Mouse (Mus musculus): ENCODE data around the gene P2ry6. TPM values are rescaled to one million over a fixed set of nuclear protein-coding genes. Genes with fewer than 3 reads are reported as not detected.

The P2ry6 gene
- polyA plus RNA-seq, 1 experiment from 2014 or later = 2.0 TPM

- H3K4me1 ChIP-seq = peaks cover 68% of the 10 kb centered on the region
- peaks cover 32% of the 10 kb centered on the region for H3K36me3 ChIP-seq (replicated peaks)
- H3K27me3 ChIP-seq (ENCODE audit: poor library complexity, severe bottlenecking) = peaks cover 34% of the 10 kb centered on the region
- no peak for DNase-seq (ENCODE audit: extremely low spot score, low spot score)
- no peaks in the 10 kb centered on the region for H3K9me3 ChIP-seq
- peak overlapping the region; percentile 98 for H3K27ac ChIP-seq
- under 1% methylated on average over 73 of the region's 73 CpGs for WGBS
- peak overlapping the region; percentile 84 for H3K4me3 ChIP-seq
Measured at GRCm38 (mm10) chr7:100931316-100931925, 43.0 kb downstream of the P2ry6 start.

- Histone ChIP-seq H3K27me3 (ENCODE audit: poor library complexity, severe bottlenecking) (peaks cover 34% of the 10 kb centered on the region), H3K4me1 (peaks cover 74% of the 10 kb centered on the region), H3K9me3 (no peaks in the 10 kb centered on the region), H3K27ac (peak overlapping the region; percentile 98), H3K36me3 (replicated peaks) (peaks cover 39% of the 10 kb centered on the region), H3K4me3 (peak overlapping the region; percentile 84)
- peak; percentile 77 for DNase-seq (ENCODE audit: extremely low spot score, low spot score)
- WGBS = 2% methylated on average over 53 of the region's 53 CpGs
Measured at GRCm38 (mm10) chr7:100930619-100931315, 43.7 kb downstream of the P2ry6 start.

DNA sequence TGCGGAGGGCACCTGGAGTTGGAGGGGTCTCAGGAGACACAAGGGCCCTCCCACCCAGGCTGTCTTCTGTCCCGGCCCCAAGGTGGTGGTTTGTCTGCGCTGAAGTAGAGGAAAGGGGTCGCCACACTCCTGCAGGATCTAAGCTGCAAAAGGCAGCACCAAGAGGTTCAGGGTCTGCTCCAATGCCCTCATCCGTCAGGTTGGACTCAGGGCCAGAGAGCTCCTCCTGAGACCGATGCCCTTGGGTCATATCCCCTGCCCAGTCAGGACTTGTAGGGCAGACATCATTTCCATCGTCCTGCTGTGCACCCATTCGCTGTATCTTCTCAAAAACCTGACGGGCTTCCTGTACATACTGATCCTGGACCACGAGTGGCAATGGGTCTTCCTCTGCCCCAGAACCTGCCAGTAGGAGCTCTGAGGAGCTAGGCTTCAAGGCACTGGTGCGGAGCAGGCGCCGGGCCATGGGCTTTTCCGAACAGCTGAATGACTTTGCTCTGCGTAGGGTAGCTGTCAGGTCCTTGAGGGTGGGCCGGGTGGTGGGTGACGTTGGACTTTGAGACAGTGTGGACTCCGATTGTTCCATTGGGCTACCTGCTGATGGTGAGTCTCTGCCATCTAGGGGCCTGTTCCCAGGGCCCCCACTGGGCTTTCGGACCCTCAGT lies 44.7 kb downstream of the P2ry6 start:
- WGBS = 81% methylated on average over 19 of the region's 19 CpGs
- Histone ChIP-seq H3K9me3 (no peaks in the 10 kb centered on the region), H3K4me3 (peak overlapping the region; percentile 84), H3K4me1 (peaks cover 84% of the 10 kb centered on the region), H3K27me3 (ENCODE audit: poor library complexity, severe bottlenecking) (peaks cover 34% of the 10 kb centered on the region), H3K27ac (peak overlapping the region; percentile 98; the same call in 1 of the 2 replicates), H3K36me3 (replicated peaks) (peaks cover 49% of the 10 kb centered on the region)
- DNase-seq (ENCODE audit: extremely low spot score, low spot score) = no peak

- WGBS = 62% methylated on average over 9 of the region's 9 CpGs
- no peaks in the 10 kb centered on the region for H3K9me3 ChIP-seq
- H3K27me3 ChIP-seq (ENCODE audit: poor library complexity, severe bottlenecking) = peaks cover 21% of the 10 kb centered on the region
- H3K4me3 ChIP-seq = peak overlapping the region; percentile 84
- H3K36me3 ChIP-seq (replicated peaks) = peaks cover 62% of the 10 kb centered on the region
- no peak for DNase-seq (ENCODE audit: extremely low spot score, low spot score)
- peak overlapping the region; percentile 75; the same call in 1 of the 2 replicates for H3K27ac ChIP-seq
- H3K4me1 ChIP-seq = peaks cover 97% of the 10 kb centered on the region
Measured at GRCm38 (mm10) chr7:100928456-100928855, 46.0 kb downstream of the P2ry6 start.

DNA sequence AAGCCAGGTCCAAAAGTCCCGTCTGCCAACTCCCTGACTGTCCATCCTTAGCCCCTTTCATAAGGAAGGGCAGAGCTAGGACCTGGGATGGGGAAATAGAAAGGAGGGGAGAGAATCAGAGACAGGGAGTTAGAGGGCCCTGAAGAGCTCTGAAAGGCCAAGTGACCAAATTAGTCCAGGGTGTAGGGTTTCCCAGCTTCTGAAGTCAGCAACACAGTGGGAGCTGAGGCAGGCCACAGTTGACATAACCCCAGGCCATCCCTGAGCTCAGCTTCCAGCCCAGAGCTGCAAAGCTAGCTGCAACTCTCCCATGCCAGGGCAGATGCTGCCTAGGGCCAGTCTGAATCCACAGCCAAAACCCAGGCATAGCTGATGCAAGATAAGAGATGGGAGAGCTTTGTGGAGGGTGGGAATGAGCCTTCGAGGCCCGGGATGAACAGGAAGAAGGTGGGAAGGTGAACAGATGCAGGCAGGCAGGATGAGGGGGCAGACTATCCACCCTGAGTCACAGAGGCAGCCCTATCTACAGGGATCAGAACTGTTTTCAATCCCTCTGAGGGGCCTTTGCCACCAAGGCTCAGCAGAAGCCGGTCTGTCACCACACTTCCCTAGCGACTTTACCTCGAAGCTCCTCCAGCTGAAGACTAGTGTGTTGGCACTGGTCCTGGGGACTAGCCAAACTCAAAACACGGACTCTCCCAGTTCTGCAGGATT lies 47.0 kb downstream of the P2ry6 start:
- Histone ChIP-seq H3K4me3 (peak overlapping the region; percentile 84), H3K27me3 (ENCODE audit: poor library complexity, severe bottlenecking) (peaks cover 21% of the 10 kb centered on the region), H3K36me3 (replicated peaks) (peaks cover 72% of the 10 kb centered on the region), H3K4me1 (peaks cover 98% of the 10 kb centered on the region), H3K9me3 (no peaks in the 10 kb centered on the region), H3K27ac (peak overlapping the region; percentile 75)
- no peak for DNase-seq (ENCODE audit: extremely low spot score, low spot score)
- WGBS = 33% methylated on average over 7 of the region's 7 CpGs

GRCm38 (mm10) chr7:100926311-100926923 lies 48.0 kb downstream of the P2ry6 start:
- peaks cover 82% of the 10 kb centered on the region for H3K36me3 ChIP-seq (replicated peaks)
- peaks cover 97% of the 10 kb centered on the region for H3K4me1 ChIP-seq
- peak overlapping the region; percentile 75 for H3K27ac ChIP-seq
- no peaks in the 10 kb centered on the region for H3K9me3 ChIP-seq
- peaks cover 21% of the 10 kb centered on the region for H3K27me3 ChIP-seq (ENCODE audit: poor library complexity, severe bottlenecking)
- WGBS = 32% methylated on average over 12 of the region's 12 CpGs
- DNase-seq (ENCODE audit: extremely low spot score, low spot score) = no peak
- peak overlapping the region; percentile 84 for H3K4me3 ChIP-seq

DNA sequence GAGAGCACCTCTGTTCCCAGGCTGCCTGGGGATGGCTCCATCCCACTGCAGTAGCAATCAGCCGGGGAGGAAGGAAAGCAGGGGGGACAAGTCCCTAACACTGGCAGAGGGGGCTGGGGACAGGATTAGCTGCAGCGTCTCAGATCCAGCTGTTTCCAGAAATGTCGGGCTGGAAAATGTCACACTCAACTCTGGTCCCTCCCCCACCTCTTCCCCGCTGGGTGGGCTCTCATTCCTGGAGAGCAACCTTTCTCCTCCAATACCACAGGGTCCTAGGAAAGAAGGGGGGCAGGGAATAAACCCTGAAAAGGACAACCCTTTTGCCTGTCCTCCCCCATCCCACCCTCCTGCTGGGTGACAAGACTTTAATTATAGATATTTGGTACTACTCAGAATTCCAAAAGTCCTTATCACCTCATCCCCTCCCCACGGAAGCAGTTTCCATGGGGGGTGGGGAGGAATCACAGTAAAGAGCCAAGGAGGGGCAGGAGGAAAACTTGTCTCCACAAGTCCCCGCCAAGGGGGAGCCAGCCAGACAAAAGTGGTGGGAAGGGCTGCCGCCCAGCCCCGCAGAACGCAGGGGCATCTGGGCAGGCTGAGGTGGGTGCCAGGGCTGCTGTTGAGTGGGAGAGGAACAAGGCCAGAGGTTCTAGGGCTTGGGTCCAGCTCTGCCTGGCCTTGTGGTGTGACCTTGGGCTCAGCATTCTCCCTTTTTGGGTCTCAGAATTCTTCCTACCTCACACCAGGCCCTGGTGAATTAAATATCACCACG lies 49.6 kb downstream of the P2ry6 start:
- peaks cover 95% of the 10 kb centered on the region for H3K36me3 ChIP-seq (replicated peaks)
- peaks cover 8% of the 10 kb centered on the region for H3K27me3 ChIP-seq (ENCODE audit: poor library complexity, severe bottlenecking)
- DNase-seq (ENCODE audit: extremely low spot score, low spot score) = no peak
- H3K4me1 ChIP-seq = peaks cover 90% of the 10 kb centered on the region
- H3K27ac ChIP-seq = peak overlapping the region; percentile 70
- 23% methylated on average over 10 of the region's 10 CpGs for WGBS
- peak overlapping the region; percentile 84 for H3K4me3 ChIP-seq
- no peaks in the 10 kb centered on the region for H3K9me3 ChIP-seq

DNA sequence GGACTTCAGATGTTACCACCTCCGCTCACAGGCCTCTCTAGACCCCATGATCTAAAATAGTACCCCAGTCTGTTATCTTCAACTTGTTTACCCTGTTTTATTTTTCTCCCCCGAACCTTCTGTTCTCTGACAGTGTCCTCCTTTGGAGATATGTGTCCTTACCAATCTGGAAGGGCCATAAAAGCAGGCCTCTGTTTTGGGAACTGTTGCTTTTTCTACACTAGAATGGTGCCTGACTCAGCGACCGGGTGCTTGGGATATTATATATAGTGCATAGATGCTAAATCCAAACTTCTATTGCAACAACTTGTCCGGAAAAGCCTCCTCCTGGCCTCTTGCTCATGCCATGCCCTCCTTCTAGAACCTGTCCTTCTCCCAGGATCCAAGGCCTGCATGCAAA lies 50.2 kb downstream of the P2ry6 start:
- peak overlapping the region; percentile 84; the same call in 1 of the 2 replicates for H3K4me3 ChIP-seq
- H3K9me3 ChIP-seq = no peaks in the 10 kb centered on the region
- H3K27me3 ChIP-seq (ENCODE audit: poor library complexity, severe bottlenecking) = 0 out of 2 replicates have a peak, but pooled peaks cover 3% of the 10 kb centered on the region
- no peak for DNase-seq (ENCODE audit: extremely low spot score, low spot score)
- H3K27ac ChIP-seq = peak overlapping the region; percentile 70
- WGBS = 92% methylated on average over 5 of the region's 5 CpGs
- peaks cover 90% of the 10 kb centered on the region for H3K4me1 ChIP-seq
- H3K36me3 ChIP-seq (replicated peaks) = peaks cover 95% of the 10 kb centered on the region

GRCm38 (mm10) chr7:100922907-100923306 lies 51.5 kb downstream of the P2ry6 start:
- Histone ChIP-seq H3K4me1 (peaks cover 90% of the 10 kb centered on the region), H3K27ac (peak overlapping the region; percentile 44)
- 89% methylated on average over 4 of the region's 4 CpGs for WGBS

GRCm38 (mm10) chr7:100921289-100921688 lies 53.2 kb downstream of the P2ry6 start:
- Histone ChIP-seq H3K27me3 (ENCODE audit: poor library complexity, severe bottlenecking) (no peaks in the 10 kb centered on the region), H3K27ac (no peak overlapping the region), H3K9me3 (no peaks in the 10 kb centered on the region), H3K36me3 (replicated peaks) (peaks cover 99% of the 10 kb centered on the region), H3K4me1 (peaks cover 85% of the 10 kb centered on the region), H3K4me3 (no peak overlapping the region)
- DNase-seq (ENCODE audit: extremely low spot score, low spot score) = no peak
- 92% methylated on average over 5 of the region's 5 CpGs for WGBS

More at GRCm38 (mm10) chr7:100922907-100923306, 51.5 kb downstream of the P2ry6 start:
- Histone ChIP-seq H3K27me3 (ENCODE audit: poor library complexity, severe bottlenecking) (no peaks in the 10 kb centered on the region), H3K36me3 (replicated peaks) (peaks cover 95% of the 10 kb centered on the region), H3K9me3 (no peaks in the 10 kb centered on the region), H3K4me3 (no peak overlapping the region)
- DNase-seq (ENCODE audit: extremely low spot score, low spot score) = no peak

- Histone ChIP-seq H3K27ac (peak overlapping the region; percentile 78), H3K4me1 (peaks cover 80% of the 10 kb centered on the region), H3K4me3 (peak overlapping the region; percentile 22; the same call in 1 of the 2 replicates), H3K9me3 (no peaks in the 10 kb centered on the region), H3K27me3 (ENCODE audit: poor library complexity, severe bottlenecking) (no peaks in the 10 kb centered on the region), H3K36me3 (replicated peaks) (peaks cover 99% of the 10 kb centered on the region)
- 34% methylated on average over 2 of the region's 2 CpGs for WGBS
- no peak for DNase-seq (ENCODE audit: extremely low spot score, low spot score)
Measured at GRCm38 (mm10) chr7:100919809-100920107, 54.7 kb downstream of the P2ry6 start.

Data from forebrain, embryonic 10.5 days (tissue).